Mouse (Mus musculus) heart, postnatal 0 days (tissue): ENCODE measurements around the gene Ppp1r3e. TPM values are rescaled to one million over a fixed set of nuclear protein-coding genes. Genes with fewer than 3 reads are reported as not detected.

Experiments used
- ATAC-seq: fragments of 200-750 bp; cut with Nextera tagmentation; 2 replicates; pipeline ENCODE4 v1.8.0; 2017; ENCODE audit warnings: low read depth, moderate number of reproducible peaks, moderate library complexity; ENCODE audit not compliant: insufficient read depth
- DNase-seq: peaks from one replicate; pipeline ENCODE4 v3.0.0-alpha.2; 2016; ENCODE audit warnings: low spot score
- H3K27ac ChIP-seq: fragments of 300-500 bp; sonication (generic); 2 replicates; pipeline ENCODE4 v1.5.1; 2014; ENCODE audit warnings: low read depth, mild to moderate bottlenecking
- H3K27me3 ChIP-seq: fragments of 300-500 bp; sonication (generic); 2 replicates; pipeline ENCODE4 v1.6.1; 2014; ENCODE audit warnings: low read length, mixed read lengths; ENCODE audit not compliant: control insufficient read depth, insufficient read depth
- H3K36me3 ChIP-seq: fragments of 300-500 bp; sonication (generic); replicated peaks from 2 replicates; pipeline ENCODE4 v1.6.1; 2014; ENCODE audit warnings: low read length, mixed read lengths; ENCODE audit not compliant: control insufficient read depth, insufficient read depth
- H3K4me1 ChIP-seq: fragments of 300-500 bp; sonication (generic); 2 replicates; pipeline ENCODE4 v1.6.1; 2014; ENCODE audit warnings: antibody characterized with exemption; ENCODE audit not compliant: control insufficient read depth, insufficient read depth
- H3K4me2 ChIP-seq: fragments of 300-500 bp; sonication (generic); 2 replicates; pipeline ENCODE4 v1.6.1; 2014; ENCODE audit warnings: low read depth, mild to moderate bottlenecking, low read length, moderate library complexity
- H3K4me3 ChIP-seq: fragments of 300-500 bp; sonication (generic); 2 replicates; pipeline ENCODE4 v1.5.1; 2014; ENCODE audit warnings: low read depth, low read length
- H3K9ac ChIP-seq: fragments of 300-500 bp; sonication (generic); replicated peaks from 2 replicates; pipeline ENCODE4 v1.6.1; 2014; ENCODE audit warnings: low read depth, low read length, mixed read lengths
- H3K9me3 ChIP-seq: fragments of 300-500 bp; sonication (generic); replicated peaks from 2 replicates; pipeline ENCODE4 v1.6.1; 2016; ENCODE audit warnings: low read length; ENCODE audit not compliant: control insufficient read depth
- CTCF ChIP-seq: IDR thresholded peaks from 2 replicates; pipeline ENCODE4 v1.5.1; 2016; ENCODE audit warnings: antibody characterized with exemption, control low read depth, low read depth
- EP300 ChIP-seq: IDR thresholded peaks from 2 replicates; pipeline ENCODE4 v1.6.1; 2016; ENCODE audit warnings: antibody characterized with exemption, low read depth
- WGBS: fragments of 180-500 bp; shearing (Covaris S2); extraction: QIAGEN DNeasy Blood & Tissue Kit; methylation state at CpG from one replicate; pipeline ENCODE4 v1.1.7; 2014; 5-methylcytosine and 5-hydroxymethylcytosine counted together
- polyA plus RNA-seq: library from polyadenylated mRNA; unstranded; fragments of >200 nt; fragmentation: Nextera tagmentation; extraction: Ambion mirVana; gene quantifications from 2 replicates; pipeline ENCODE4 v1.2.1, GENCODE M21; 2015
- total RNA-seq: library from RNA; depleted of rRNA; stranded (reverse); fragments of >200 nt; gene quantifications from 2 replicates; pipeline ENCODE4 v1.2.3, GENCODE M21; 2014; ENCODE audit warnings: low replicate concordance

Ppp1r3e gene
- total and polyA plus RNA-seq, 2 experiments from 2014 or later: 0.79 to 1.3 TPM

GRCm38 (mm10) chr14:54920076-54920685 lies 42.8 kb upstream of the Ppp1r3e start:
- 0 out of 2 replicates have a peak, but pooled peaks cover 12% of the 10 kb centered on the region for H3K36me3 ChIP-seq
- no peaks in the 10 kb centered on the region for H3K27me3 ChIP-seq
- ATAC-seq: no peak

GRCm38 (mm10) chr14:54913343-54913742 lies 36.0 kb upstream of the Ppp1r3e start:
- H3K27me3 ChIP-seq: no peaks in the 10 kb centered on the region
- no peak for DNase-seq
- peaks cover 6% of the 10 kb centered on the region for H3K4me1 ChIP-seq
- WGBS: 20% methylated on average over 10 of the region's 10 CpGs
- peak overlapping the region; percentile 99 for H3K4me2 ChIP-seq
- 0 out of 2 replicates have a peak, but pooled peaks cover 12% of the 10 kb centered on the region for H3K36me3 ChIP-seq
- 0 out of 2 replicates have a peak, but pooled peaks have one; percentile 0 for ATAC-seq
- TF ChIP-seq EP300 (no peak), CTCF (no peak)
- H3K9me3 ChIP-seq: no peaks in the 10 kb centered on the region
- H3K27ac ChIP-seq: no peak overlapping the region
- H3K4me3 ChIP-seq: peak overlapping the region; percentile 84
- H3K9ac ChIP-seq: peak overlapping the region; percentile 76; the same call in 1 of the 2 replicates

More at GRCm38 (mm10) chr14:54920076-54920685, 42.8 kb upstream of the Ppp1r3e start:
- Histone ChIP-seq H3K9me3 (no peaks in the 10 kb centered on the region), H3K9ac (no peak overlapping the region), H3K4me3 (no peak overlapping the region), H3K4me2 (no peak overlapping the region), H3K27ac (no peak overlapping the region), H3K4me1 (peaks cover 3% of the 10 kb centered on the region; the same call in 1 of the 2 replicates)
- 81% methylated on average over 16 of the region's 16 CpGs for WGBS
- no peak for TF ChIP-seq CTCF
- no peak for TF ChIP-seq EP300
- DNase-seq: no peak

- TF ChIP-seq EP300 (no peak), CTCF (no peak)
- Histone ChIP-seq H3K36me3 (0 out of 2 replicates have a peak, but pooled peaks cover 12% of the 10 kb centered on the region), H3K4me1 (peaks cover 6% of the 10 kb centered on the region), H3K4me3 (peak within 1 kb of the TSS; percentile 84), H3K9me3 (no peaks in the 10 kb centered on the region), H3K9ac (peak within 1 kb of the TSS; percentile 76), H3K27me3 (no peaks in the 10 kb centered on the region), H3K27ac (no peak within 1 kb of the TSS; the same call in 1 of the 2 replicates), H3K4me2 (peak within 1 kb of the TSS; percentile 99)
- WGBS: 1% methylated on average over 27 of the region's 28 CpGs
- ATAC-seq (peak; percentile 88), DNase-seq (peak; percentile 71)
Measured at GRCm38 (mm10) chr14:54912886-54913285, 35.5 kb upstream of the Ppp1r3e start, which contains the start of gene Slc22a17. Slc22a17 (minus strand) TSS chr14:54913132.

GRCm38 (mm10) chr14:54912109-54912850 lies 34.9 kb upstream of the Ppp1r3e start:
- 4% methylated on average over 55 of the region's 69 CpGs for WGBS
- H3K9ac ChIP-seq: peak overlapping the region; percentile 76
- peak overlapping the region; percentile 84 for H3K4me3 ChIP-seq

GRCm38 (mm10) chr14:54908682-54909081 lies 31.3 kb upstream of the Ppp1r3e start:
- Histone ChIP-seq H3K27me3 (no peaks in the 10 kb centered on the region), H3K9me3 (no peaks in the 10 kb centered on the region), H3K9ac (no peak overlapping the region), H3K4me3 (no peak overlapping the region), H3K36me3 (peaks cover 9% of the 10 kb centered on the region; the same call in 1 of the 2 replicates), H3K27ac (no peak overlapping the region), H3K4me1 (peaks cover 6% of the 10 kb centered on the region), H3K4me2 (no peak overlapping the region)
- WGBS: 77% methylated on average over 7 of the region's 7 CpGs
- DNase-seq (no peak), ATAC-seq (no peak)
- TF ChIP-seq CTCF (no peak), EP300 (no peak)

More at GRCm38 (mm10) chr14:54912109-54912850, 34.9 kb upstream of the Ppp1r3e start:
- Histone ChIP-seq H3K36me3 (peaks cover 14% of the 10 kb centered on the region; the same call in 1 of the 2 replicates), H3K27me3 (no peaks in the 10 kb centered on the region), H3K4me2 (peak overlapping the region; percentile 99), H3K9me3 (no peaks in the 10 kb centered on the region), H3K4me1 (peaks cover 6% of the 10 kb centered on the region), H3K27ac (no peak overlapping the region; the same call in 1 of the 2 replicates)
- peak; percentile 56 for ATAC-seq
- no peak for TF ChIP-seq CTCF
- no peak for TF ChIP-seq EP300
- DNase-seq: no peak
